Mouse (Mus musculus) thymus, adult 2 months (tissue): ENCODE data around the gene Golph3l.

Source experiments
- CTCF ChIP-seq: fragments of 200-500 bp; IDR thresholded peaks from 2 replicates; pipeline ENCODE4 v1.5.1; 2012; ENCODE audit warnings: mild to moderate bottlenecking, control low read depth, low read length, moderate library complexity, borderline replicate concordance; ENCODE audit not compliant: control insufficient read depth, poor library complexity, insufficient read depth; ENCODE audit errors: extremely low read depth
- POLR2A ChIP-seq: fragments of 200-500 bp; IDR thresholded peaks from 2 replicates; pipeline ENCODE4 v1.6.1; 2012; ENCODE audit warnings: mild to moderate bottlenecking, low read length, control low read depth, moderate library complexity; ENCODE audit not compliant: control insufficient read depth, poor library complexity, insufficient read depth; ENCODE audit errors: extremely low read depth

DNA sequence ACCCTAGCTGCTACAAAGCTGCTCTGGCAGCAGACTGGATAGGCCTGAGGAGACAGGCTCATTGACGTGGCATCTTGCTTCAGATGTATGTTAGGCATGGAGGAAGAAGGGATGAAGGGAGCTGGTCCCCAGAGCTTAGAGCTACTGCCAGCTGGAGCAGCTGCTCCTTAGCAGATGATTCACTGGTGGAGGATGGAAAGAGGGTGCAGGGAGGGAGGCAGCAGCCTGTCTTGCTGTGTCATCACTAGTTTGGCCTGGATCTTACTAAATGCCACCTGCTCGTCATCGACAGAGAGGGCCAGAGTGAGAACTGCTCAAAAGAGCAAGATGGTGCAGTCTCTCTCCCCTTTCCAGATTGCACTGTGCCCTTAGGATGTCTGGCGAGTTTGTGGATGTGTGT is 41.0 kb downstream of the Golph3l start:
- TF ChIP-seq POLR2A, result no peak
- TF ChIP-seq CTCF, result no peak
